Mouse (Mus musculus): ENCODE results near the gene S100a3.

- TF ChIP-seq ZNF384 (IDR thresholded peaks at IDR 0.05; ENCODE audit: low read depth, low read length): no peak
- no peak for TF ChIP-seq CHD2 (IDR thresholded peaks at IDR 0.05; ENCODE audit: low read depth, low read length)
- no peak for TF ChIP-seq MAFK (IDR thresholded peaks at IDR 0.05; ENCODE audit: insufficient read depth, low read depth, low read length)
Observed at GRCm38 (mm10) chr3:90621552-90621951, 61.2 kb downstream of the S100a3 start.
